Mouse (Mus musculus): ENCODE measurements at regions not wholly inside any gene's neighbourhood (a gene's known extent, or its start where the extent isn't known, plus 50 kb on each side); places are given as distances from the start of the nearest gene placed in this dataset.

DNA sequence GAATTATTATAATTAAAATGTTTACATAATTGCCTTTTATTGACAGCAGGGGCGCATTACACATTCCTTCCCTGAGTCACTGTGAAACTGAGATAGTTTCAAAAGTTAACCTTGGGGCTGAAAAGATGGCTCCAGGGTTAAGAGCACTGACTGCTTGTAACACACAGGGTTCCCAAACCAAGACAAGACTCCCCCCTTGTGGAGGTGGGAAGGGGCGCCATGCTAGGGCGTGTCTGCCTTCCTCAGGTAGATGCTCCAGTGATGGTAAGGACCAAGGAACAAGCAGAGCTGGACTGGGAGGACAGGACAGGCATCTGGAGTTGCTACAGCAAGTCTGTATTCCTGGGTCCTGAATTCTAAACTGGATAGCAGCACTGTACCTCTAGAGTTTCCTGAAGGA is 351.9 kb downstream of the Tbc1d22a start:
- no peak for DNase-seq (ENCODE audit: low spot score in 2 of 2)
- intact Hi-C loops (cut with DNase I): no loop called here

DNA sequence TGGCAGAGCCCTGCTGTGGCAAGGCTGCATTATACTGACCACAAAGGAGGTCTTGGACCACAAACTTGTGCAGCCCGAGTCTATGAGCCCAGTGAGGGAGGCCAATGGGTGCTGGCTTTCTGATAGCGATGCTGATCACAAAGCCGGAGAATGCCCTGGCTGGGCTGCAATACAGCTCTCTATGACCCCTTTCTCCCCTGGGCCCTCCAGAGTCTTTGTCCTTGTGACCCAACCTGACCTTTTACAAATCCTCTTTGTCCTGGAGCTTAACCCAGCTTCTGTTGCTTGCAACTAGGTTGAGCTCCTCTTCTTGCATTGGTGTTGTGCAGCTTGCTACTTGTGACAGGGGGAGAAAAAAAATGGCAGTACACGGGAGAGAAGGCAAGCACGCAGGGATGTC is 360.1 kb downstream of the Tbc1d22a start:
- intact Hi-C loops (cut with DNase I): no loop called here
- no peak for DNase-seq (ENCODE audit: low spot score in 2 of 2)

DNA sequence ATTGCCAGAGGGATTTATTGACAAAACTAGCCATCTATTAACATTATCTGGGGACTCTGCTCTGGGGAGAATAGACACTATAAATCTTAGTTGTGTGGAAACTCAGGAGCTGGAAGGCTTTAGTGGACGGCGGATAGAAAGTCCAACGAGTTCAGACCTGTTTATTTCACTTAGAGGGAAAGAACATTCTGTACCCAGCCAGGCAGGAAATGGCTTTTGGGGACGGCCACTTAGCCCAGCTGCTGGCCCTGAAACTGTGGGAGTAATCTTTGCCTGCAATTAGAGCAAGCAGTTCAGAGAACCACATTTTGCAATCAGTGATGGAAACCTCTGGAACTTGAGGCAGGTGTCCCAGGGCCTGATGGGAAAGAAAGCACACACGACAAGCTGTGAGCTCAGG is 362.4 kb downstream of the Tbc1d22a start:
- intact Hi-C loops (cut with DNase I): no loop called here
- DNase-seq (ENCODE audit: low spot score in 2 of 2): no peak

- intact Hi-C loops (cut with DNase I): no loop called here
- DNase-seq (ENCODE audit: low spot score in 2 of 2): no peak
These were observed 364.4 kb downstream of the Tbc1d22a start for GRCm38 (mm10) chr15:86578689-86579088.

- DNase-seq (ENCODE audit: low spot score in 2 of 2): no peak
- intact Hi-C loops (cut with DNase I): no loop called here
These were observed 368.2 kb downstream of the Tbc1d22a start for GRCm38 (mm10) chr15:86582240-86583090.

- intact Hi-C loops (cut with DNase I): no loop called here
These were observed 371.5 kb downstream of the Tbc1d22a start for GRCm38 (mm10) chr15:86585716-86586115.

GRCm38 (mm10) chr15:86587209-86587608 is 372.9 kb downstream of the Tbc1d22a start:
- intact Hi-C loops (cut with DNase I): no loop called here
- DNase-seq (ENCODE audit: low spot score in 2 of 2): no peak

More at GRCm38 (mm10) chr15:86585716-86586115, 371.5 kb downstream of the Tbc1d22a start:
- no peak for DNase-seq (ENCODE audit: low spot score in 2 of 2)

GRCm38 (mm10) chr15:86590033-86590432 is 375.8 kb downstream of the Tbc1d22a start:
- intact Hi-C loops (cut with DNase I): no loop called here
- DNase-seq (ENCODE audit: low spot score in 2 of 2): no peak

DNA sequence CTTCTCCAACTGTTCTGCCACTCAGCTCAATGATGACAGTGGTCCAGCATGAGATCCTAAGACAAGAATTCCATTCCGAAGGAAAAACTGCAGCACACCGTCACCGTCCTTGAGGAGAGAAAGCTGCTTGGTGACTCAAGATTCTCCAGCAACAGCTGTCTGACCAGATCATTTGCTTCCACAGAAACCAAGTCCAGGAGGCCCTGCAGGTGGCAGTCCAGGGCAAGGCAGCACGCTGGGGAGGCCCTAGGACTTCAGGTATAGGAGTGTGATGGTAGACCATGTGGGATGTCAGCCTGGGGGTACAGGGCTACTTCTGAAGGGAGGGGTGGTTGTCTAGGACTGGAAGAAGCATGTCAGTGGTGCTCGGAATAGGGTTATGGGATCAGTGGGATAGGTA is 376.6 kb downstream of the Tbc1d22a start:
- DNase-seq (ENCODE audit: low spot score in 2 of 2): peak; percentile 13 to 22
- intact Hi-C loops (cut with DNase I): no loop called here

DNA sequence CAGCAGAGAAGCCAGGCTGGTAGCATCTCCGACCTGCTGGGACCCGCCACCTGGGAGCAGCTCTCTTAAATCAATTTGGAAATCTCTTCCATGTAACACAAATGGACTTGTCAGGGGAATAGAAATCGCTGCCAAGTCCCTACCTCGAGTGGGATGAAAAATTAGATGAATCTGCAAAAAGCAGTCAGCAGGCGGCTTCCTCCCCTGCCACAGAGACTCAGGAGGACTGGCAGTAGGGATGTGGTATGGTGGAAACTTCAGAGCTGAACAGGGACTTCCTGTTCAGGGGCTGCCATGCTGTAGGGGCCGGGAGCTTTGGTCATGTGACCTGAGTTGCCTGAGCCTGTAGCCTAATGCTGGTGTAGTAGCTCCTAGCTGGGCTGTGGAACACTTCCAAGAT is 379.1 kb downstream of the Tbc1d22a start:
- intact Hi-C loops (cut with DNase I): no loop called here
- DNase-seq (ENCODE audit: low spot score in 2 of 2): peak; percentile 45 to 88

DNA sequence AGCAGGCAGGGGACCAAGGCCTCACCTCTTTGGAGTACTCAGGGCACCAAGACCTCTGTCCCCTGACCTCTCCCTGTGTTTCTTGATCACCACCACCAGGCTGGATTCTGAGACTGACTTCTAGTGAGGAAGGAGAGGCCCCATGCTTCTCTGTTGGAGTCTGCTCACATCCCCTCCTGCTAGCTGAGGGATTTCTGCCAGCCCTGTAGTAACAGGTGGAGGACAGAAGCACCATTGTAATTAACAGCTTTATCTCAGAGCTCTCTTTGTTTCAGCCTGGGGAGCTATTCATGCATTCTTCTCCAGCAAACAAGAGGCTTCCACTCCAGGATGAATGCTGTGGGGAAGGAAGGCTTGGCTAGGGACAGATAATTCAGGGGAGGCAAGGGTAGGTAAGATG is 392.2 kb downstream of the Tbc1d22a start:
- DNase-seq (ENCODE audit: low spot score in 2 of 2): no peak
- intact Hi-C loops (cut with DNase I): no loop called here

- no peak for DNase-seq (ENCODE audit: low spot score in 2 of 2)
- intact Hi-C loops (cut with DNase I): no loop called here
These were observed 395.4 kb downstream of the Tbc1d22a start for GRCm38 (mm10) chr15:86609692-86610091.

- intact Hi-C loops (cut with DNase I): no loop called here
- no peak for DNase-seq (ENCODE audit: low spot score in 2 of 2)
These were observed 417.1 kb downstream of the Tbc1d22a start for GRCm38 (mm10) chr15:86631376-86631775.

- DNase-seq (ENCODE audit: low spot score in 2 of 2): no peak
- intact Hi-C loops (cut with DNase I): no loop called here
These were observed 431.0 kb downstream of the Tbc1d22a start for GRCm38 (mm10) chr15:86645244-86645643.

- intact Hi-C loops (cut with DNase I): no loop called here
- no peak for DNase-seq (ENCODE audit: low spot score in 2 of 2)
These were observed 433.9 kb downstream of the Tbc1d22a start for GRCm38 (mm10) chr15:86648131-86648530.

DNA sequence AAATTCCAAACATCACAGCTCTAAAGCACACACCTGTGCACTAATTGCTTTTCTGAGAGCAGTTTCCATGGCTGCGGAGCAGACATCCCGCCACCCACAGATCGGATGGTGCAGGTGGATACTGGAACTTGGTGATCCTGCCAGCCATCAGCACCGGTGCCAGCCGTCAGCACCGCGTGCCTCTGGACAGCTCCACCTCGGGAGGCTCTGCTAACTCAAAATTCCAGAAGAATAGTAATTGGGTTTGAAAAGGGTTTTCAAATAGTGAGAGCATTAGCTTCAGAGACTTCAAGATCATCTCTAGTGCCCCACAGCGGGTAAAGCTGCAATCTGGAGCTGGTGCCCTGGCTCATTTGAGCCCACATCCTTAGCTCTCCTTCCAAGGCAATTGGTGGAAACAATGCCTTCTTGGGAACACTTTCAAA is 458.8 kb downstream of the Tbc1d22a start:
- peak; percentile 19 to 45 for DNase-seq (ENCODE audit: low spot score in 2 of 2)
- intact Hi-C loops (cut with DNase I): no loop called here

- DNase-seq (ENCODE audit: low spot score in 2 of 2): peak; percentile 11 to 66
These were observed 462.8 kb downstream of the Tbc1d22a start for GRCm38 (mm10) chr15:86677016-86677415.

GRCm38 (mm10) chr15:86683081-86683480 is 468.8 kb downstream of the Tbc1d22a start:
- intact Hi-C loops (cut with DNase I): no loop called here
- no peak for DNase-seq (ENCODE audit: low spot score in 2 of 2)

More at GRCm38 (mm10) chr15:86677016-86677415, 462.8 kb downstream of the Tbc1d22a start:
- intact Hi-C loops (cut with DNase I): no loop called here

DNA sequence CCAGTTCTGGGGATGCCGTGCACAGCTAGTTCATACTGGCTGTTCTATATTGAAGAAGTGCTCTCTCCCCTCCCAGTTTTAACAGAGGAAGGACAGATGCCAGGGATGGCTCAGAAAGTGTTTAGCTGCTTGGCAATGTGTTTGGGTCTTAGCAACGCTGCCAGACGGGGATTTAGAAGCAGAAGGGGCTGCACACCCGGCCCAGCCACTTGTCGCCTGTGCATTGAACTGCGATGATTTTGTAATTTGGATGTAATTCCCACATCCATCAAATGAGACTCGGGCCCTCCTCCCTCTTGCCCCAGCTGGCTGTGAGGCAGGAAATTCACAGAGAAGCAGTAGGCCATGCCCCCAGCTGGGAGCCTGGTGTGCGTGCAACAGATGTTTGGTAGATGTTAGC is 475.4 kb downstream of the Tbc1d22a start:
- DNase-seq (ENCODE audit: low spot score in 2 of 2): no peak
- intact Hi-C loops (cut with DNase I): no loop called here

- peak; percentile 19 to 84 for DNase-seq (ENCODE audit: low spot score in 2 of 2)
- intact Hi-C loops (cut with DNase I): no loop called here
These were observed 482.5 kb downstream of the Tbc1d22a start for GRCm38 (mm10) chr15:86696806-86697205.

DNA sequence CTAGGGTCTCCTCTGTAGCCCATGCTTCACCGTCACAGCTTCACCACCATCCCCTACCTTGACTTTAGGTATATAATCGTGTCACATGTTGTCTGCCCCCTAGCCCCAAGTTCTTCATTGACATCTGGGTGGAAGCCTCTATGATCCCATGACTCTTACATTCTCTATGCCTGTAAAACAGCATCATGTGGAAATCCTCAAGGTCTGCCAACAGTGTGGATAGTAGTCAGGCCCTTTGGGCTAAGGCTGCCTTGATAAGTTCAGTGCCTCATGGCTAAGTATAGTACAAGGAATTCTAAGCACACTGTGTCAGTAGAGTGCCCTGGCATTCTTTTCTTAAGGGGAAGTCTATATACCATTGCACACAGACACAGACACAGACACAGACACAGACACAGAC is 496.2 kb downstream of the Tbc1d22a start:
- intact Hi-C loops (cut with DNase I): no loop called here
- no peak for DNase-seq (ENCODE audit: low spot score in 2 of 2)

DNA sequence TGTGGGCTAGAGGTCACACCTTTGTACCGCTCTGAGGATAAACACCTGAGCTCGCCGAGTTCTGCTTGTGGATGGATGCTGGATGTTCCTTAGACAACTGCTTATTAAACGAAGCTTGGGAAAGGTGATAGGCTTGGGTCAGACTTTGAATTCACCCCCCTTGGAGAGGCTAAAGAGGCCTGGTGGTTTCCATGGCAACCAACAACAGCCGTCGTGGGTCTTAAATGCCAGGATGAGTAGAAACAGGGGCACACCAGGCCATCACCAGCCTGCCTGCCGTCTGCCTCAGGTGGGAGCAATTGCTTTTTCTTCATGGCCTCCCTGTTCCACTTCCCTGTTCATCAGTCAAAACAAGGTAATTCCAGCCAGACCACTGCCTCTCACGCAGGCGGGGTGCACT is 504.1 kb downstream of the Tbc1d22a start:
- intact Hi-C loops (cut with DNase I): no loop called here

More for the DNA sequence above, 504.1 kb downstream of the Tbc1d22a start:
- no peak for DNase-seq (ENCODE audit: low spot score in 2 of 2)

All from left cerebral cortex, postnatal 25 days (tissue).